Mouse (Mus musculus) heart, postnatal 0 days (tissue): Measurements from ENCODE around the gene Serpinf2. TPM values are rescaled to one million over a fixed set of nuclear protein-coding genes. Genes with fewer than 3 reads are reported as not detected.

Experiments
- ATAC-seq: fragments of 200-750 bp; cut with Nextera tagmentation; 2 replicates; pipeline ENCODE4 v1.8.0; 2017; ENCODE audit warnings: low read depth, moderate number of reproducible peaks, moderate library complexity; ENCODE audit not compliant: insufficient read depth
- DNase-seq: peaks from one replicate; pipeline ENCODE4 v3.0.0-alpha.2; 2016; ENCODE audit warnings: low spot score
- H3K27ac ChIP-seq: fragments of 300-500 bp; sonication (generic); 2 replicates; pipeline ENCODE4 v1.5.1; 2014; ENCODE audit warnings: low read depth, mild to moderate bottlenecking
- H3K27me3 ChIP-seq: fragments of 300-500 bp; sonication (generic); 2 replicates; pipeline ENCODE4 v1.6.1; 2014; ENCODE audit warnings: low read length, mixed read lengths; ENCODE audit not compliant: control insufficient read depth, insufficient read depth
- H3K36me3 ChIP-seq: fragments of 300-500 bp; sonication (generic); replicated peaks from 2 replicates; pipeline ENCODE4 v1.6.1; 2014; ENCODE audit warnings: low read length, mixed read lengths; ENCODE audit not compliant: control insufficient read depth, insufficient read depth
- H3K4me1 ChIP-seq: fragments of 300-500 bp; sonication (generic); 2 replicates; pipeline ENCODE4 v1.6.1; 2014; ENCODE audit warnings: antibody characterized with exemption; ENCODE audit not compliant: control insufficient read depth, insufficient read depth
- H3K4me2 ChIP-seq: fragments of 300-500 bp; sonication (generic); 2 replicates; pipeline ENCODE4 v1.6.1; 2014; ENCODE audit warnings: low read depth, mild to moderate bottlenecking, low read length, moderate library complexity
- H3K4me3 ChIP-seq: fragments of 300-500 bp; sonication (generic); 2 replicates; pipeline ENCODE4 v1.5.1; 2014; ENCODE audit warnings: low read depth, low read length
- H3K9ac ChIP-seq: fragments of 300-500 bp; sonication (generic); replicated peaks from 2 replicates; pipeline ENCODE4 v1.6.1; 2014; ENCODE audit warnings: low read depth, low read length, mixed read lengths
- H3K9me3 ChIP-seq: fragments of 300-500 bp; sonication (generic); replicated peaks from 2 replicates; pipeline ENCODE4 v1.6.1; 2016; ENCODE audit warnings: low read length; ENCODE audit not compliant: control insufficient read depth
- CTCF ChIP-seq: IDR thresholded peaks from 2 replicates; pipeline ENCODE4 v1.5.1; 2016; ENCODE audit warnings: antibody characterized with exemption, control low read depth, low read depth
- EP300 ChIP-seq: IDR thresholded peaks from 2 replicates; pipeline ENCODE4 v1.6.1; 2016; ENCODE audit warnings: antibody characterized with exemption, low read depth
- WGBS: fragments of 180-500 bp; shearing (Covaris S2); extraction: QIAGEN DNeasy Blood & Tissue Kit; methylation state at CpG from one replicate; pipeline ENCODE4 v1.1.7; 2014; 5-methylcytosine and 5-hydroxymethylcytosine counted together
- polyA plus RNA-seq: library from polyadenylated mRNA; unstranded; fragments of >200 nt; fragmentation: Nextera tagmentation; extraction: Ambion mirVana; gene quantifications from 2 replicates; pipeline ENCODE4 v1.2.1, GENCODE M21; 2015
- total RNA-seq: library from RNA; depleted of rRNA; stranded (reverse); fragments of >200 nt; gene quantifications from 2 replicates; pipeline ENCODE4 v1.2.3, GENCODE M21; 2014; ENCODE audit warnings: low replicate concordance

Serpinf2 gene
- total and polyA plus RNA-seq, 2 experiments from 2014 or later = 1.2 TPM; not detected in 1

DNA sequence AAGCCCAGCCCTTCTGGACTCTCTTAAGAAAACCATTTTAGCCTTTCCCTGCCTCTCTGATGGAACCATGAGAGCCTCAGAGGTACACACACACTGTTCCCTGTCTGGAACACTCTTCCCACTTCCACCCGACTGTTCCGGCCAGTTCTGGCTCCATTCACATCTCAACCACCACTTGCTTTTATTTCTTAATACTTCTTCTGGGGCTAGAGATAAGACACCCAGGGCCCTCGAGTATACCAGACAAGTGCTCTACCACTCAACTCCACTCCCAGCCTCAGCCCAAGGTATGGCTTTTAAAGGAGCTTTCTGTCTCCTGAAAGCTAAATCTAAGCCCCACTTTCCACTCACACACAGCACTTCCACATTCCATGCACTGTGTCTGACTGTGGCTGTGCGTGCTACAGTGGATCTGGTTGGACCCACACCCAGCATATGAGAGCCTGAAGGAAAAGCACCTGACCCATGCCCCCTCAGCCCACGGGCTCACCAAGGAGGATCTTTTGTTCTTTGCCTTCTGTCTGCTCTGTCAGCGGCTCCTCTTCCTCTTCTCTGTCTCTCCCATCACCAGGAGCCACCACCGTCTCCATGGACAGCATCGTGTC, 11.0 kb upstream of the Serpinf2 start:
- Histone ChIP-seq H3K9me3 (no peaks in the 10 kb centered on the region), H3K4me2 (no peak overlapping the region)
- 73% methylated on average over 8 of the region's 8 CpGs for WGBS

DNA sequence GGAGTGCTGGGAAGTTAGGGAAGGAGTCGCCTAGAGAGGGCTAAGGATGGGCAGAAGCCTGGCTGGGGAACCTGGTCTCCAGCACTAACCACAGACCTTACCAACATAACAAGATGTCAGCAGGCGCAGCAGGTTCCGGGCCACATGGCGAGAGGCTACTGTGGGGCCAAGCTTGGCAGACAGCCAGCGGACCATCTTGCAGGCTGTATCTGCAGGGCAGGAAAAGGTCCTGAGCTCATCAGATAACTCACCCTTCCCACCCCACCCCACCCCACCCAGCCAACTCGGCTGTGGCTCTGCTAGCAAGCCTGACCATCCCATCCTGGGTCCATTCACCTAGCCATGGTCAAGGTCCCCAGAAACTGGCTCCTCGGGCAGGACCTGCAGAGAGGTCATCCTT, 10.3 kb upstream of the Serpinf2 start:
- Histone ChIP-seq H3K9me3 (no peaks in the 10 kb centered on the region), H3K27ac (no peak overlapping the region), H3K4me3 (no peak overlapping the region), H3K4me1 (peaks cover 10% of the 10 kb centered on the region), H3K27me3 (no peaks in the 10 kb centered on the region), H3K4me2 (no peak overlapping the region), H3K9ac (no peak overlapping the region), H3K36me3 (peaks cover 56% of the 10 kb centered on the region)
- TF ChIP-seq CTCF (no peak), EP300 (no peak)
- WGBS = 66% methylated on average over 7 of the region's 7 CpGs
- DNase-seq (no peak), ATAC-seq (no peak)

More for the DNA sequence above, 11.0 kb upstream of the Serpinf2 start:
- Histone ChIP-seq H3K4me1 (peaks cover 15% of the 10 kb centered on the region), H3K27me3 (no peaks in the 10 kb centered on the region), H3K36me3 (peaks cover 49% of the 10 kb centered on the region), H3K4me3 (no peak overlapping the region), H3K9ac (0 out of 2 replicates have a peak overlapping the region, but pooled peaks have one; percentile 19), H3K27ac (no peak overlapping the region)
- DNase-seq (no peak), ATAC-seq (no peak)
- TF ChIP-seq EP300 (no peak), CTCF (no peak)

DNA sequence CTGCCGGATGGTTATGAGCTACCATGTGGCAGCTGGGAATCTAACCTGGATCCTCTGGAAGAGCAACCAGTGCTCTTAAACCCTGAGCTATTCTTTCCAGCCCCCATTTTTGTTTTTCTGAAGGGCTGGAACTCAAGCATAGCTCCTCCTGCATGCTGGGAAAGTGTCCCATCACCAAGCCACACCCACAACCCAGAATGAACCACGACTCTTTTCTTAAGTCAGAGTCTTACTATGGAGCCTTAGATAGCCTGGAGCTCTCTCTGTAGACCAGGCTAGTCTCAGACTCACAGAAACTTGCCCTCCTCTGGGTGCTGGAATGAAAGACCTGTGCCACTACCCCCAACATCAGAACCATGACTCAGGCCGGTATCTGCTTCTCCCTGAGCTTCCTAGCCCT, 9.2 kb upstream of the Serpinf2 start:
- Histone ChIP-seq H3K4me1 (peaks cover 4% of the 10 kb centered on the region), H3K4me2 (no peak overlapping the region), H3K9ac (no peak overlapping the region), H3K27ac (no peak overlapping the region), H3K36me3 (peaks cover 64% of the 10 kb centered on the region), H3K9me3 (no peaks in the 10 kb centered on the region), H3K27me3 (no peaks in the 10 kb centered on the region), H3K4me3 (no peak overlapping the region)
- no peak for TF ChIP-seq CTCF
- no peak for TF ChIP-seq EP300
- DNase-seq = no peak
- ATAC-seq = no peak
- WGBS = 69% methylated on average over 3 of the region's 3 CpGs

DNA sequence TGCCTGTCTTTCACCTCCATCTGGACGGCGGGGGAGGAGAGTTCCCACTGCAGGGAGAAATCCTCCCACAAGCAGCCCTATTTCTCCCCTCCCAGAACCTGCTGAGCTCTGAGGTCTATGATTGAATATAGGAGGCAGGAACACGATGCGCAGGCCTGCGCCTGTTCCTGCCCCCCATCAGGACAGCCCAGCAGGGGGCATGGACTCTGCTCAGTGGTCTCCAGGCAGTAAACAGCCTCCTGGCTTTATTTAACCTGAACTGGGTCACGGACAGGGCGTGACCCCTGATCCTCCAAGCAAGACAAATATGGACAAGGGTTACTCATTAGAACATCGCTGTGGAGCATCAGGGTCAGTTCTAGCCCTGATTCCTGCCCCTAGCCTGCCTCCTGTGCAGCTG, 4.3 kb upstream of the Serpinf2 start:
- H3K27ac ChIP-seq = no peak overlapping the region
- no peaks in the 10 kb centered on the region for H3K4me1 ChIP-seq
- H3K4me3 ChIP-seq = no peak overlapping the region
- no peak for TF ChIP-seq EP300
- ATAC-seq (no peak), DNase-seq (no peak)
- no peaks in the 10 kb centered on the region for H3K9me3 ChIP-seq
- H3K27me3 ChIP-seq = no peaks in the 10 kb centered on the region
- 79% methylated on average over 8 of the region's 8 CpGs for WGBS
- H3K9ac ChIP-seq = no peak overlapping the region
- H3K36me3 ChIP-seq = peaks cover 49% of the 10 kb centered on the region
- H3K4me2 ChIP-seq = no peak overlapping the region

DNA sequence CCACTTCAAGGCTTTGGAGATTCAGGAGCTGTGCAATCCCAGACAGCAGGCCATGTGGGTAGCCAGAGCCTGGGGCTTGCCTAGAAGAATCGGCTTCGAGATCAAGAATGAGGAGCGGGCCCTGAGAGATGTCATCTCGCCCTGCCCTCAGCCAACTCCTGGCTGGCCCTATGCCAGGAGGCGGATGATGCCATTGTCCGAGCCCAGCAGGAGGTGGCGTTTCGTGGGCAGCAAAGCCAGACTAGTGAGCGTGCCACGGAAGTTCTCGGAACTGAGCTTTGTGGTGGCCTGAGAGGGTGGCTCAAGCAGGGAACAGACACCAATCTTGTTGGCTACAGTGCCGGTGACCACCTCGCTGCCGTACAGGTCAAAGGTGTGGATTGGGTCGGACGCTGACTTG, 2.2 kb upstream of the Serpinf2 start:
- no peak for DNase-seq
- no peak overlapping the region for H3K4me2 ChIP-seq
- no peak for TF ChIP-seq CTCF
- TF ChIP-seq EP300 = no peak
- no peaks in the 10 kb centered on the region for H3K9me3 ChIP-seq
- peaks cover 28% of the 10 kb centered on the region for H3K36me3 ChIP-seq
- no peak overlapping the region for H3K27ac ChIP-seq
- H3K9ac ChIP-seq = no peak overlapping the region
- H3K27me3 ChIP-seq = no peaks in the 10 kb centered on the region
- 88% methylated on average over 16 of the region's 16 CpGs for WGBS
- no peak overlapping the region for H3K4me3 ChIP-seq
- no peak for ATAC-seq
- H3K4me1 ChIP-seq = no peaks in the 10 kb centered on the region

DNA sequence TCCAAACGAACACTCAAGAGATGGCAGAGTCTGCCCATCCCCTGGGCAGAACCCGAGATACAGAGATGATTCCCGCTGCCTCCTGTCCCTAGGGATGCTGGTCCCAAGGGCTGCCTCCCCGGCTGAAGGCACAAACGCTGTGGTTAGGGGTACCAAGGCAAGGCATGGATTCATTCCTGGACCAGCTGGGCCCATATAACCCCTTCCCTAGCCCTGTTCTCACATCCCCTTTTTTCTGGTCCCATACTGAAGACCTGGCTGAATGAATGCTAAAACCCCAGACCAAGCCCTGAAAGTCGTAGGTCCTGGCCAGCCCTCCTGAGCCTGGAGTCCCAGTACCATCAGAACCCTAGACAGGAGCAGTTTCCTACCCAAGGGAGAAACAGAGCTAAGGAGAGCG, 1.6 kb upstream of the Serpinf2 start:
- no peak overlapping the region for H3K9ac ChIP-seq
- no peaks in the 10 kb centered on the region for H3K4me1 ChIP-seq
- no peak for TF ChIP-seq EP300
- TF ChIP-seq CTCF = no peak
- no peaks in the 10 kb centered on the region for H3K9me3 ChIP-seq
- no peak overlapping the region for H3K4me2 ChIP-seq
- ATAC-seq = no peak
- H3K36me3 ChIP-seq = peaks cover 28% of the 10 kb centered on the region
- WGBS = 74% methylated on average over 7 of the region's 7 CpGs
- H3K27me3 ChIP-seq = no peaks in the 10 kb centered on the region
- DNase-seq = no peak
- H3K27ac ChIP-seq = no peak overlapping the region
- no peak overlapping the region for H3K4me3 ChIP-seq
